Mouse (Mus musculus) kidney, adult 8-10 months (tissue): Measurements from ENCODE around the gene Ppp1cc.

Source experiments
- DNase-seq, 2 experiments: peaks; one replicate each; pipeline ENCODE4 v3.0.0; 2022

The Ppp1cc gene

DNA sequence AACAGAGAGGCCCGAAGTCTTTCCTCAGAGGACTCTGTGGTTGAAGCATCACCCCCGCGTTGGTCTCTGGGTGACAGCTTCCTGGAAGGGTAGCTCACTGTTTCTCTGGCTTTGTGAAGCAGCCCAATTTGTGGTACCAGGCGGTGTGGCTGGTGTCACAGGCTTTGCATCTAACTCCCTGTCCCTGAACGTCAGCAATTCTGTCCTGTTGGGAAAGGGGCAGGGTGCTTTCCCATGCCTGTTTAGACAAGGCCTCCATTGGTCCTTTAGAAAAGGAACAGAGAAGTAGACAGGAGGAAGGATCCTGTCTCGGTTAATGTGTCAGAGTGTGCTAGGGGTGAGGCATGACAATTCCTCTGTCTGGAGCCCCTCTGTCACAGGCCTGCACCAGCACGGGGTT, 60.9 kb downstream of the Ppp1cc start:
- no peak for DNase-seq

DNA sequence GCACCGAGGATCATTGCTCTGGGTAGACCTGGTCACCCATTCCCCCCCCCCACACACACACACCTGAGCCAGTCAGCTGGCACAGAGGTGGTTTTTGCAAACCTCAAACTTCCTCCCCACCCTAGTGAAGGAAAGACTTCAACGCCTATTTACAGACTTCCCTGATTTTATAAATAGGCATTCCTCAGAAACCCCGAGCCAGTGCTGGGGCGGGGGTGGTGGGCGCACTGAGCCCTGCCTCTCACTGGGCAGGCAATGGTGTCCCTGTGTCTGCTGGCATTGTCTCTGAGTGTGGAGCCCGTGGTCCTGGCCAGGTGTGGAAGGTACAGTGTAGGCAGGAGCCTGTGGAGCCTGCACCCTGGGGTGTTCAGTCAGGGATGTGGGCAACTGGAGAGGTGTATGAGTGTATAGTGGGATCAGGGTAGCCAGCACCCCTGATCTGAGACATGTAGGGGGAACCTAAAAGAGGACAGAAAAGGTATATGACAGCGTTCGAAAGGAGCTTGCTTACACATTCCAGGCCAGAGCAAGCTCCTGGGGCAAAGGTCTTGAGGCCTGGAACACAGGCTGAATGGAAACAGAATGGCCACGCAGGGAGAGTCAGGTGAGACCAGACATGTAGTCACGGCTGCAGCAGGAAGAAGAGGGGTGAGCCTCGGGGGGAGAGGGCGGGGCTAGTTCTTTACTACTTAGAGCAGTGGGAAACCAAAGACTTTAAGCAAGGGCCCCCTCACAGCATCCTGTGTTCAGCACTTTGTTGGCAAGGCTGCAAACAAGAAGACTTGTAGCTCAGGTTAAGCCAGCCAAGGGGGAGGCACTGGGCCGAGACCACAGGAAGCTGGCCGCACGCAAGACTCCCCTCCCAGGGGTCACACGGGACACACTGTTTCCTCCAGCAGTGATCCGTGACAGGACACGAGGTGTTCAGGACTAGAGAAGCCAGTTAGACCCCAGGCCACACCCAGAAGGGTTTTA, 61.9 kb downstream of the Ppp1cc start:
- DNase-seq: peak; percentile 54 to 69

DNA sequence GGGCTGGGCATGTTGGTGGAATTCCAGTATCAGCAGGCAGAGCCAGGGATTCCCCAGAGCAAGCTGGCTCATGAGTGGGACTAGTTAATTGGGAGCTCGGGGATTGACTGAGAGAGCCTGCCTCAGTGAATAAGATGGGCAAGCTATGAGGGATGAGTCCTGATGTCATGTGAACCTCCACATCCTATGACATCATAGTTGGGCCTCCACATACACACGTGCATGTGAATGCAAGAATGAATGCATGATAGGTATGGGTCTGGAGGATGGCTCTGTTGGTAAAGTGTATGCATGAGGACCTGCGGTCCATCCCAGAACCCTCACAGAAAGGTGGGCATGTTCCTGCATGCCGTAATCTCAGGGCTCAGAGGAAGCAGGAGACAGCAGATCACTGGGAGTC, 63.0 kb downstream of the Ppp1cc start:
- DNase-seq: no peak

DNA sequence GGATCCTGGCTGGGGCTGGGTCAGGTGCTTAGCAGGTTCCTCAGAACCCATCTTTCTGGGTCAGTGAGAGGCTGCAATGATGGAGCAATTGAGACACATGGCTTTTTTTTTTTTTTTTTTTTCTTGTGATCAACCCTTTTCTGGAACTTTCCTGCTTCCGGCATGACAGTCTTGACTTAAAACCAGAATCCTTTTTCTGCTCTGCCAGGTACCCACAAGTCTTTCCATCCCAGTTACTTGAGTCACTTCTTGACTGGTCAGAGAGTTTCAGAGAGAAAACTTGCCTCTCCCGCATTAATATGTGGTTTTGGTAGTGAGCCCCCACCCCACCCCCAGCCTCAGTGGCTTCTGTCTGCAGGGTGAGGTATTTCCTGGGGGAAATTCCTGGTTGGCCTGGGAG, 66.2 kb downstream of the Ppp1cc start:
- DNase-seq: no peak
